Mouse (Mus musculus) left cerebral cortex, postnatal 10 days (tissue): ENCODE measurements around the gene Pkn1. TPM values are rescaled to one million over a fixed set of nuclear protein-coding genes. Genes with fewer than 3 reads are reported as not detected.

Experiments used
- DNase-seq, 2 experiments: peaks; one replicate each; pipeline ENCODE4 v3.0.0; 2021 to 2022; ENCODE audit warnings: low spot score in 2 of 2, mixed read lengths in 1 of 2; ENCODE audit errors: extremely low spot score in 1 of 2
- intact Hi-C: fragments of 180-260 bp; cut with DNase I; formaldehyde crosslinking; loops from one replicate; pipeline ENCODE4 v1.15.1; 2025
- total RNA-seq, 2 experiments: library from RNA; stranded (reverse); gene quantifications; 2 replicates each; pipeline ENCODE4 v1.2.3; 2021

Gene Pkn1
- total RNA-seq, 2 experiments from 2014 or later = 73.1 to 75.9 TPM

GRCm38 (mm10) chr8:83725521-83726102 lies 26.6 kb upstream of the Pkn1 start:
- intact Hi-C loops = loop anchor here (5.0 to 10.0 kb wide), 2 partner anchors 172 to 229 kb away; partner anchors contain the start of genes Asf1b and Gm10644
- no peak for DNase-seq

GRCm38 (mm10) chr8:83724697-83725482 lies 25.9 kb upstream of the Pkn1 start:
- intact Hi-C loops = loop anchor here (5.0 to 10.0 kb wide), 2 partner anchors 172 to 230 kb away; partner anchors contain the start of genes Asf1b and Gm10644
- DNase-seq = peak; percentile 76 to 89

- DNase-seq = no peak
- intact Hi-C loops = loop anchor here (10.0 kb wide), 1 partner anchor 231 kb away; the partner anchor contains the start of genes Asf1b and Gm10644
These were observed 24.6 kb upstream of the Pkn1 start for GRCm38 (mm10) chr8:83723447-83724083.

- no peak for DNase-seq
- intact Hi-C loops = loop anchor here (10.0 kb wide), 1 partner anchor 232 kb away; the partner anchor contains the start of genes Asf1b and Gm10644
These were observed 23.7 kb upstream of the Pkn1 start for GRCm38 (mm10) chr8:83722631-83723030.

- DNase-seq = peak in 1 of 2 experiments; percentile 88
- intact Hi-C loops = loop anchor here (10.0 kb wide), 1 partner anchor 233 kb away; the partner anchor contains the start of genes Asf1b and Gm10644
These were observed 22.5 kb upstream of the Pkn1 start for GRCm38 (mm10) chr8:83721405-83722025.

GRCm38 (mm10) chr8:83719693-83720092 lies 20.7 kb upstream of the Pkn1 start:
- intact Hi-C loops = loop anchor here (10.0 kb wide), 1 partner anchor 235 kb away; the partner anchor contains the start of genes Asf1b and Gm10644
- DNase-seq = no peak

- DNase-seq = no peak
- intact Hi-C loops = no loop called here
These were observed 20.1 kb upstream of the Pkn1 start for GRCm38 (mm10) chr8:83719048-83719447.

- DNase-seq = no peak
- intact Hi-C loops = no loop called here
These were observed 17.6 kb upstream of the Pkn1 start for GRCm38 (mm10) chr8:83716563-83716962.

- intact Hi-C loops = no loop called here
These were observed 16.8 kb upstream of the Pkn1 start for GRCm38 (mm10) chr8:83715771-83716170.

GRCm38 (mm10) chr8:83715031-83715690 lies 16.2 kb upstream of the Pkn1 start, which contains the start of gene Ddx39:
Ddx39 (plus strand) TSS chr8:83715177.
- DNase-seq = peak; percentile 95 to 99
- intact Hi-C loops = no loop called here

More at GRCm38 (mm10) chr8:83715771-83716170, 16.8 kb upstream of the Pkn1 start:
- DNase-seq = no peak

- intact Hi-C loops = no loop called here
These were observed 15.7 kb upstream of the Pkn1 start for GRCm38 (mm10) chr8:83714676-83715030.

GRCm38 (mm10) chr8:83707554-83707953 lies 8.6 kb upstream of the Pkn1 start:
- intact Hi-C loops = no loop called here
- no peak for DNase-seq

More at GRCm38 (mm10) chr8:83714676-83715030, 15.7 kb upstream of the Pkn1 start:
- no peak for DNase-seq

- intact Hi-C loops = no loop called here
- DNase-seq = no peak
These were observed 7.4 kb upstream of the Pkn1 start for GRCm38 (mm10) chr8:83706411-83706810.

- intact Hi-C loops = no loop called here
- no peak for DNase-seq
These were observed 4.4 kb upstream of the Pkn1 start for GRCm38 (mm10) chr8:83703426-83703825.

- no peak for DNase-seq
- intact Hi-C loops = no loop called here
These were observed 1.6 kb upstream of the Pkn1 start for GRCm38 (mm10) chr8:83700423-83701085.

GRCm38 (mm10) chr8:83699566-83699965 lies 587 bp upstream of the Pkn1 start:
- intact Hi-C loops = no loop called here
- no peak for DNase-seq

- intact Hi-C loops = no loop called here
- peak in 1 of 2 experiments; percentile 65 for DNase-seq
These were observed 703 bp downstream of the Pkn1 start for GRCm38 (mm10) chr8:83698291-83698660.
